Mouse (Mus musculus) C2C12 (cell line): ENCODE data around the gene Zfp217.

Experiments
- CEBPB ChIP-seq: IDR thresholded peaks from one replicate; pipeline ENCODE4 v1.6.1; 2011; ENCODE audit warnings: low read depth, mild to moderate bottlenecking, control low read depth, moderate library complexity
- CTCF ChIP-seq: IDR thresholded peaks from one replicate; pipeline ENCODE4 v1.5.1; 2011; ENCODE audit not compliant: control insufficient read depth, insufficient read depth, insufficient read length
- FOSL1 ChIP-seq: IDR thresholded peaks from one replicate; pipeline ENCODE4 v1.8.0; 2011; ENCODE audit warnings: mild to moderate bottlenecking, low read length; ENCODE audit not compliant: poor library complexity, insufficient read depth, severe bottlenecking
- MAX ChIP-seq: IDR thresholded peaks from one replicate; pipeline ENCODE4 v1.6.1; 2011; ENCODE audit warnings: mild to moderate bottlenecking, control low read depth

DNA sequence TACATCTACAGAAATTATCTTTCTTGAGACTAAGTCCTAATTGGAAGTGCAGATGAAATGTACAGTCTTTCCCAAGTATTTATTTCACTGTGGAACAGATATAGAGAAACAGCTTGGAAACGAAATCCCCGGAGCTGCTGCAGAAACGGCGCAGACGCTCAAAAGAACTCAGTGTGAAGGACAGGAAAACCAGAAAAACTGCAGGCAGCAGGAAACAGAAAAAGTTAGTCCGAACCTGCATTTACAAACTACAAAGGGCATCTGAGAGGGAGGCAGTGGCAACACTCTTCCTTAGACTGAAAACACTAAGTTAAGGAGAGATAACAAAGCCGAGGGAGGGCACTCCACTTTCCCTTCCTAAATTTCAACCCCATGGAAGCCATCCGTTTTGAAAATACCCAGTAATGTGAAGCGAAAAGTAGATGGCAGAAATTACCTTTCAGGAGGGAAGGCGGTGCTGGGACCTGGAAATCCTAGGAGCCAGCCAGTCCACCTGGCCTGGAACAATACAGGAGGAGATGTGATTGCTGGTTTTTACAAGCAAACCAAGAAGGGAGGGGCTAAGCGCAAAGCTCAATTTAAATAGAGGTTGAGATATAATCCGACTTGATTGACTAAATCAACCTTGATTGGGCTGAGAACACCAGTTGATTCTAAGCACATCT, 13.7 kb downstream of the Zfp217 start:
- TF ChIP-seq CTCF, result no peak
- TF ChIP-seq FOSL1, result no peak
- no peak for TF ChIP-seq CEBPB
- no peak for TF ChIP-seq MAX
